Mouse (Mus musculus) brain, adult 2 months (tissue): ENCODE data around the gene Tbccd1.
"Not testable (repeated sequence)": the region's sequence is repeated elsewhere in the genome, so short reads cannot be mapped to it uniquely, and the experiment has no call there.

ENCODE experiments used
- DNase-seq: peaks from one replicate; pipeline ENCODE4 v3.0.0; 2011; ENCODE audit warnings: low read depth, low spot score

Tbccd1 gene

GRCm38 (mm10) chr16:22789908-22790367 is 67.5 kb downstream of the Tbccd1 start:
- DNase-seq = peak; percentile 86

- no peak for DNase-seq
Observed at GRCm38 (mm10) chr16:22782686-22783085, 74.8 kb downstream of the Tbccd1 start.

GRCm38 (mm10) chr16:22779228-22779835 is 78.1 kb downstream of the Tbccd1 start:
- peak; percentile 84 for DNase-seq

GRCm38 (mm10) chr16:22778296-22778695 is 79.2 kb downstream of the Tbccd1 start:
- DNase-seq = not testable (repeated sequence)

GRCm38 (mm10) chr16:22775471-22775985 is 81.9 kb downstream of the Tbccd1 start:
- peak; percentile 62 for DNase-seq

- peak; percentile 62 for DNase-seq
Observed at GRCm38 (mm10) chr16:22768661-22769060, 88.8 kb downstream of the Tbccd1 start.

GRCm38 (mm10) chr16:22767405-22767804 is 90.1 kb downstream of the Tbccd1 start:
- peak; percentile 26 for DNase-seq

- peak; percentile 71 for DNase-seq
Observed at GRCm38 (mm10) chr16:22766738-22767211, 90.7 kb downstream of the Tbccd1 start.

- DNase-seq = no peak
Observed at GRCm38 (mm10) chr16:22765531-22765930, 91.9 kb downstream of the Tbccd1 start.
